Mouse (Mus musculus): ENCODE data around the gene Dlg4.

Dlg4 gene

GRCm38 (mm10) chr11:70016669-70017068 lies at the start of gene Dlg4:
Dlg4 (plus strand) TSS chr11:70016942.
- DNase-seq (ENCODE audit: low read depth, low spot score) = no peak

DNA sequence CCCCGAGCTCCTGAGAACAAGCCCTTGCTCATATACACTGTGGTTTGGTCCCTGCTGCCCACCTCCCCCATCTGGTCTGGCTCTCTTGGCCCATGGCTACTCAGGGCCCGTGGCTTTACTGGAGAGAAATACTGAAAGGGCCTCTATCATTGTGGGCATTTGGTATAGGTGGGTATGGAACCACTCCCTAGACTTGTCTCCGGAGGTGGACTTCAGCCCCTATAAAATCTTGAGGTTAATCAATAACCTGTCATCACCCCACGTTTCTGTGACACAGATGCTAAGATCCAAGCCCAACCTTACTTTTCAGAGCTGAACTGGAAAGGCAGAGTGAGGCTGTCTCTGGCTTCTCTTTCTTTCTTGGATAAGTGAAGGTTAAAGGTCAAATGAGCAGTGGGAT lies 47.9 kb upstream of the Dlg4 start:
- DNase-seq (ENCODE audit: low read depth, low spot score) = no peak

GRCm38 (mm10) chr11:69970222-69970621 lies 46.5 kb upstream of the Dlg4 start:
- DNase-seq (ENCODE audit: low read depth, low spot score) = no peak

- DNase-seq (ENCODE audit: low read depth, low spot score) = no peak
These were observed 46.0 kb upstream of the Dlg4 start for GRCm38 (mm10) chr11:69970775-69971174.

DNA sequence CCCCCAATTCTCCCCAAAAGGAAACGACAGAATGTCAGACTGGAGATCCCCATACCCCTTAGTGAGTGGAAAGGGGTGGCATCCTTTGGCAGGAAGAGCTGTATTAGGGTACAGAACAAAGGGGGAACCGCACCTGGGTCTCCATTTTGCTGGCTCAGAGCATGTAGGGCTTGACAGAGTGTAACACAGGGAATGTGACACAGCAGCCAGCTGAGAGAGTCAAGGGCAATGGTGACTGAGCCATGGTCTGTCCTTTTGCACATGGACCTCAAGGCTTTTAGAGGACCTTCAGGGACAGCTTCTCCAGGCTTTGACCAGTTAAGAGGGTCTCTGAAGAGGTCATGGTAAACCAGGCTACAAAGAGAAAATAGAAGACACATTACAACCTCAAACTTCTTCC lies 41.8 kb upstream of the Dlg4 start:
- DNase-seq (ENCODE audit: low read depth, low spot score) = no peak

DNA sequence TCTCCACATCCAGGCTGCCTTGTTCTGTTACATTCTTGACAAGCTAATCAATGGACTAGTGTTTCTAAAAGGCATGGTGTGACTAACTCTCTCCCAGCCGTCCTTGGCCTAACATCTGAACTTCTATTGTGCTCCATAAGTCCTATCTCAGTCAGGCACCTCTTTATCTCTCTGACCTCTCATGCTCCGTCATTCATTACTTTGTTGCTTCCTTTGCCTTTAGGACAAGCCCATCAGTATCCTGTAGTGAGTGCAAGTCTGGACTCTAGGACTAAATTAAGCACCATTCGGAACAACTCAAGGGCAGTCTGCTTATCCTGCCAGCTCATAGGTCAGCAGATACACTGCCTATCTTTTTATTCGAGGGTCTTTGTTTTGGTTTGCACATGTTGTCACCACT lies 40.5 kb upstream of the Dlg4 start:
- DNase-seq (ENCODE audit: low read depth, low spot score) = no peak

DNA sequence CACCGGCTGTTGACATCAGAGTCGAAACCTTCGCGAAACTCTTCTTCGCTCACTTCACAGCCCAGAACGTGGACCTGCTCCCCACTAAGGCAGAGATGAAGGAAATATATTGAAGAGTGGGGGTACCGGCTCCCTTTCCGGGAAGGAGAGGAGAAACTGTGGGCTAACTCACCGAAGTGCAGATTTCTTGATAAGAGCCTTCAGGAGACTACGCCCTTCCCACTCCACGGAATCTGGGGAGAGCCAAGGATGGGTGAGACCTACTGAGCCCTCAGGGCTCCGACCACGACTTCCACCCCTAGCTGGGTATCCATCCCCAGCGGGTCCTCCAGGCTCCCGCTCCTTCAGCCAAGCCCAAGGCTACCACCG lies 36.9 kb upstream of the Dlg4 start:
- DNase-seq (ENCODE audit: low read depth, low spot score) = no peak

DNA sequence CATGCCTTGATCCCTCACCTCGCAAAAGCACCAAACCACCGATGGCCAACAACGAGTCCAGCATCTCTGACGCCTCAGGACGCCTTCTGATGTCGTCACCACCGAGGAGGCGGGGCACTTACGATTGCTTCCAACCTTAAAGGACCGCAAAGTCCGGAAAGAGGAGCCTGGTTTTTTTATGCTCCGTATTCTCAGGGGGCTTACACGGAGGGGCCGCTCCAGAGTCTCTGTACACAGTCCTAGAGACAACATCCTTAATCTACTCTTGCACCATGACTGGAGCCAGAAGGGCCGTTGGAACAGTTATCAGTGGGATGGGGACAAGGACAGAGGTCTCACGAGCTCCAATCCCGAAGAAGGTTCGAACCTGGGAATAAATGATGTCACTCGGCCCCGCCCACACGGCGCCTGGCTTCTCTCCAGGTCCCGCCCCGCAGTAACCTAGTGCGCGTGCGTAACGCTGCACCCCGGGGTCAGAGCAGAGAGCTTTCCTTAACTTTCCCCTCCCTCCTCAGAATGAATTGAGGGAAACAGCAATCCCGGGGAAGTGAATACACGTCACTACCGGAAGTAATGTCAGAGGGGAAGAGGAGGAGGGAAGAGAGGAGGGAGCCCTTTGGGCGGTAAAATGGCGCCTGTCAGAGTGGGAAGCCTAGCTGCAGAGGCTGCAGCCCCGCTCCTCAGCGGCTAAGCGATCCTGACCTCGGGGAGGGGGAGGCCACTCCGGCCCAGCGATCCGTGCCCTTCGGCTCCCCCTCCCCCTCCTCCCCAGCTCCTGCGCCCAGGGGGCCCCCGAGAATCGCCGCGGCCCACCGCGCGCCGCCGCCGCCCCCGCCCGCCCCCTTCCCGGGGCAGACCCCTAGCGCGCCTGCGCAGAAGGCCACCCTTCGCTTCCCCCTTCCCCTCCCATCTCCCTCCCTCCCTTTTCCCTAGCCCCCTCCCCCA lies 36.3 kb upstream of the Dlg4 start:
- DNase-seq (ENCODE audit: low read depth, low spot score) = peak; percentile 99

DNA sequence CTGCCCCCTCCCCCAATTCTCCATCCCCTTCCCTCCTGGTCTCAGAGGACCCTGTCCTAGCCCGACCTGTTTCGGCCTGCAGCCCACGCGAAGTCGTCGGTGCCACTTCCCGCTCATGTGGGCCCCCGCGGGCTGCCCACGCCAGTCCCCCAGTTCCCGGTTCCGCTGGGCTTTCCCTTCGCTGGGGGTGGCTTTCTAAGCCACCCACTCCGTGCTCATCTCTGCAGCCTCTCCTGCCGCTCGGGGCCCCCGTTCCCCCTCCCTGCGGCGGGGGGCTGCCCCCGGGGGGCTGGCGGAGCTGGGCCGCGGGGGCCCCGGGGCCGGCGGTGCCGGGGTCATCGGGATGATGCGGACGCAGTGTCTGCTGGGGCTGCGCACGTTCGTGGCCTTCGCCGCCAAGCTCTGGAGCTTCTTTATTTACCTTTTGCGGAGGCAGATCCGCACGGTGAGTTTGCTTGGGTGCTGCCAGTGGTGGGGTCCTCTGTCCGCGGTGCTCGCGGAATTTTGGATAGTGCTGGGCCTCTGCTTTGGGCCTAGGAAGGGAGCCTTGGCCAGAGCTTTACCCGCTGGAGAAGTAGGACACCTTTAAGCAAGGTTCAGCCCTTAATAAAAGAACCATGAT lies 35.5 kb upstream of the Dlg4 start, which contains the start of gene Ctdnep1:
TSS of gene Ctdnep1 (plus strand) at position 16 of the 622 bp plus-strand sequence.
- DNase-seq (ENCODE audit: low read depth, low spot score) = no peak

GRCm38 (mm10) chr11:69982225-69982624 lies 34.5 kb upstream of the Dlg4 start, which contains the start of gene Elp5:
Elp5 (minus strand) TSS chr11:69982517.
- DNase-seq (ENCODE audit: low read depth, low spot score) = no peak

DNA sequence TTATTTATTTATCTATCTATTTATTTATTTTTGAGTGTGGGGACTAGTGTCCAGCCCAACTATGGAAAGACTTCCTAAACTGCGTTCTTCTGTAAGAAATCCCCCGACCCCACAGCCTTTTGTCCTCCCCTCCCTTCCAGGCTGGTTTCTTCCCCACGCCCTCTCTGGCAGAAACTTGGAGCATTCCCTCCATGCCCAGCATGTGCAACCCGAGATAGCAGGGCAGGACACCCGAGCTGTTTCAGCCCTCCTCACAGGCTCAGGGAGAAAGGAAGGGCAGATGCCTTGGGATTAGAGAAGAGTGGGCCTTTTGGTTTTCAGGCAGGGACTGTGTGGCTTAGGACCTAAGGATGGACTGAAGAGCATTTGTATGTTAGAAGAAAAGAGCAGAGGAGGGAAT lies 33.9 kb upstream of the Dlg4 start:
- peak; percentile 84 for DNase-seq (ENCODE audit: low read depth, low spot score)

DNA sequence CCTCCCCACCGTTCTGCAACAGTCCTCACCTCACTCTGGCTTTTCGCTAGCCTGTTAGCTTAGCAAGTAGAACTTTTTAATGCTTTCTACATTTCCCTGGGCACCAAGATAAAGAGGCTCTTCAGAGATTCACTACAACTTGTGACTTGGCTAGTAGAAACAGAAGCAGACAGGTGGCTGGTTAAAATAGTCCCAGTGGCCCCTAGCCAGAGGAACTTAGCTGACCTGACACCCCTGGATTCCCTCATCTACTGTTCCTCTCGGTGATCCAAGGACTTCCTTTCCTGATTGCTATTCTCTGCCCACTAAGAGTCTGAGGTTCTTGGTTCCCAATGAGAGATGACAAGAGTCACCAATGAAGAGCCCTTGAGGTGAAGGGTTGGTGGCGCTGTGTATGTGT lies 33.4 kb upstream of the Dlg4 start:
- peak; percentile 88 for DNase-seq (ENCODE audit: low read depth, low spot score)

GRCm38 (mm10) chr11:69984431-69984830 lies 32.3 kb upstream of the Dlg4 start:
- DNase-seq (ENCODE audit: low read depth, low spot score) = no peak

- no peak for DNase-seq (ENCODE audit: low read depth, low spot score)
These were observed 26.8 kb upstream of the Dlg4 start for GRCm38 (mm10) chr11:69989949-69990348.

- DNase-seq (ENCODE audit: low read depth, low spot score) = peak; percentile 97
These were observed 25.7 kb upstream of the Dlg4 start, which contains the start of gene Gabarap for GRCm38 (mm10) chr11:69990850-69991691. Gabarap (plus strand) TSS chr11:69991143.

- no peak for DNase-seq (ENCODE audit: low read depth, low spot score)
These were observed 25.0 kb upstream of the Dlg4 start for GRCm38 (mm10) chr11:69991711-69992110.

GRCm38 (mm10) chr11:69992396-69992795 lies 24.3 kb upstream of the Dlg4 start:
- DNase-seq (ENCODE audit: low read depth, low spot score) = no peak

DNA sequence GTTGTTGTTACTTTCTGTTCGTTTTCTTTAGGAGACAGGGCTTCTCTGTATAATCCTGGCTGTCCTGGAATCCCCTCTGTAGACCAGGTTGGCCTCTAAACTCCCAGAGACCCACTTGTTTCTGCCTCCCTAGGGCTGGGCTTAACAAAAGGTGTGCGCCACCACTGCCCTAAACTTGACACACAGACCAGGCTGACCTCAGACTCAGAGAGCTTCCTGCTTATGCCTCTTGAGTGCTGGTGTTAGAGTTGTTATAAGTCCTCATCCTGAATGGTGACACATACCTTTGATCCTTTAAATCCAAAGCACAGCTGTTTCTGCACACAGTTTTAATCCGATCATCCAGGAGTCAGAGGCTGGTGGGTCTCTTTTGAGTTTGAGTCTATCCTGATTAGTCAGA lies 23.8 kb upstream of the Dlg4 start:
- DNase-seq (ENCODE audit: low read depth, low spot score) = no peak

DNA sequence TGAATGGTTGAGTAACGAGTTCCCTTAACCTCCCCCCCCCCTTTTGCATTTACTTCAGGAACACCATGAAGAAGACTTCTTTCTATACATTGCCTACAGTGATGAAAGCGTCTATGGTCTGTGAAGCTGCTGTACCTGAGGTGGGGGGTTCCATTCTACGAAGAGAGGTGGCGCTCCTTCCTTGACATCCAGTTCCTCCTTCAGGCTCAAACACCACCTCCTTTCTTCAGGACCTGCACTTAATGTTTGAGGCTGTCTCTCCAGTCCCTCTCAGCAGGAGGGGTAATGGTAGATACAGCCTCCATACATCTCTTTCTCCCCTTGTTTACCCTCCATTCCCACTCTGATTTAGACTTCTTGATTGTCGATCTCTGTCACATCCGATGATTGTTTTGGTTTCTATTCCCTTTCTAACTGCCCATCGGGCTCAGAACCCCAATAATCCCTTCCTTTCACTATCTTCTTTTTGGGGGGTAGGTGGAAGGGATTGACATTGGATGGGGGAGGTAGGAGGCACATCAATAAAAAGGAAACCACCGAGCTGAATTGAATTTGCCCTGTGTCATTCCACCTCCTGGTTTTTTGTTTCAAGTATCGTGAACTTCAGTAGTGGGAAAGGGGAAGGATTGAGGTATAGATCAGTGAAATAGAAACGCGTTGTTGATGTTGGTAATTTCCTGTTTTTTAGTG lies 22.2 kb upstream of the Dlg4 start:
- no peak for DNase-seq (ENCODE audit: low read depth, low spot score)

GRCm38 (mm10) chr11:69995391-69995960 lies 21.3 kb upstream of the Dlg4 start, which contains the start of gene Phf23:
Phf23 (plus strand) TSS chr11:69995777.
- DNase-seq (ENCODE audit: low read depth, low spot score) = peak; percentile 100
